Mouse (Mus musculus): ENCODE data around the gene Cux1.

DNA sequence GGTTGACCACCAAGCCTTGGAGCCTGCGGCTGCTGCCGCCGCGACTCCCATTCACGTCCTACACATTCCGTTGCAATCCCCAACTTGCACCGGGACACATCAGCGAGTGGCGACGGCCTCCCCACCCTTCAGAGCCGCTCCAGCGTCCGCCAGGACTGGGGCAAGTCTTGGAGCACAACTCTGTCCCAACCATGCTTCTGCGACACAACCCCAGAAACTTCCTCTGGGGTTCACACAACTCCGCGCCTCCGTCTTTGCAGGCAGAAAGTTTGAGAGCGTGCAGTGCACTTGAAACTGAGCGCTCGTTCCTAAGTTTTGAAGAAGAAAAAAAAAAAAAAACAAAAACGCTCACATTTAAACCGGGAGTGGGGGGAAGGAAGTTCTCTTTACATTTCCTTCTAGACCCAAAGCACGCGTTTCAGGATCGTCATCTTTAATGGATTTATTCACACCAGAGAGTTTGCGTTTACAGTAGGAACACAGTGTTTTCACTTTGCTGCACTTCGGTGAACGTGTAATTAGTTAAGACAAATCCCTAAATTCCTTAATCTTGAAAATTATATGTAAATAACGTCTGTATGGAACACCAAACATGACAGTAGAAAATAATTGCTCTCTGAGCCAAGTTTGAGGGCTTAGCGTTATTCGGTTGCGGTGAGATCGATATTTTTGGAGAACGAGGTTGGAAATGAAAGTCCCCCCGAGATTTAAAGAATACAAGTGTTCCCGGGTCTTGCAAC is 906 bp upstream of the Cux1 start:
- TF ChIP-seq CTCF (IDR thresholded peaks at IDR 0.05; ENCODE audit: insufficient read depth, low read depth, low read length): no peak
- no peak for TF ChIP-seq POLR2A (IDR thresholded peaks at IDR 0.05; ENCODE audit: insufficient read depth, low read depth, low read length)

All from olfactory bulb, adult 2 months (tissue).